Mouse (Mus musculus) midbrain, embryonic 11.5 days (tissue): ENCODE data around the gene Mrgprg. TPM values are rescaled to one million over a fixed set of nuclear protein-coding genes. Genes with fewer than 3 reads are reported as not detected.

Experiments used
- ATAC-seq: fragments of 200-750 bp; cut with Nextera tagmentation; 2 replicates; pipeline ENCODE4 v1.8.0; 2017; ENCODE audit warnings: moderate TSS enrichment, moderate library complexity; ENCODE audit not compliant: low FRiP score
- DNase-seq: peaks from one replicate; pipeline ENCODE4 v3.0.0; 2015; ENCODE audit warnings: low spot score; ENCODE audit errors: missing footprints
- H3K27ac ChIP-seq: fragments of 300-500 bp; sonication (generic); 2 replicates; pipeline ENCODE4 v1.5.1; 2014; ENCODE audit warnings: low read depth, low read length
- H3K27me3 ChIP-seq: fragments of 300-500 bp; sonication (generic); 2 replicates; pipeline ENCODE4 v1.6.1; 2014; ENCODE audit warnings: mild to moderate bottlenecking, low read length, moderate library complexity, mixed read lengths; ENCODE audit not compliant: control insufficient read depth, insufficient read depth
- H3K36me3 ChIP-seq: fragments of 300-500 bp; sonication (generic); 2 replicates; pipeline ENCODE4 v1.6.1; 2014; ENCODE audit warnings: mild to moderate bottlenecking, low read length, moderate library complexity, mixed read lengths; ENCODE audit not compliant: control insufficient read depth, insufficient read depth
- H3K4me1 ChIP-seq: fragments of 300-500 bp; sonication (generic); 2 replicates; pipeline ENCODE4 v1.6.1; 2014; ENCODE audit warnings: low read length; ENCODE audit not compliant: control insufficient read depth, insufficient read depth
- H3K4me2 ChIP-seq: fragments of 300-500 bp; sonication (generic); 2 replicates; pipeline ENCODE4 v1.6.1; 2014; ENCODE audit warnings: mild to moderate bottlenecking, moderate library complexity
- H3K4me3 ChIP-seq: fragments of 300-500 bp; sonication (generic); 2 replicates; pipeline ENCODE4 v1.5.1; 2014; ENCODE audit warnings: low read depth, low read length
- H3K9ac ChIP-seq: fragments of 300-500 bp; sonication (generic); 2 replicates; pipeline ENCODE4 v1.6.1; 2014; ENCODE audit warnings: low read length
- H3K9me3 ChIP-seq: fragments of 300-500 bp; sonication (generic); 2 replicates; pipeline ENCODE4 v1.6.1; 2016; ENCODE audit warnings: low read length; ENCODE audit not compliant: control insufficient read depth
- WGBS: fragments of 180-500 bp; shearing (Covaris S2); extraction: QIAGEN DNeasy Blood & Tissue Kit; methylation state at CpG from one replicate; pipeline ENCODE4 v1.1.7; 2014; 5-methylcytosine and 5-hydroxymethylcytosine counted together
- polyA plus RNA-seq: library from polyadenylated mRNA; unstranded; fragments of >200 nt; fragmentation: Nextera tagmentation; extraction: Ambion mirVana; gene quantifications from 2 replicates; pipeline ENCODE4 v1.2.1, GENCODE M21; 2014

The Mrgprg gene
- polyA plus RNA-seq, 1 experiment from 2014 or later: not detected

- Histone ChIP-seq H3K4me1 (peaks cover 11% of the 10 kb centered on the region), H3K9ac (peak within 1 kb of the TSS; percentile 65), H3K36me3 (no peaks in the 10 kb centered on the region), H3K4me2 (peak within 1 kb of the TSS; percentile 56), H3K27me3 (no peaks in the 10 kb centered on the region), H3K27ac (no peak within 1 kb of the TSS; the same call in 1 of the 2 replicates), H3K9me3 (no peaks in the 10 kb centered on the region), H3K4me3 (peak within 1 kb of the TSS; percentile 34)
- DNase-seq (peak; percentile 94), ATAC-seq (peak; percentile 91)
- WGBS: 4% methylated on average over 21 of the region's 21 CpGs
Measured at GRCm38 (mm10) chr7:143783996-143784829, 17.4 kb upstream of the Mrgprg start, which contains the start of gene Mrgpre. TSS of gene Mrgpre (minus strand) at chr7:143784500.

DNA sequence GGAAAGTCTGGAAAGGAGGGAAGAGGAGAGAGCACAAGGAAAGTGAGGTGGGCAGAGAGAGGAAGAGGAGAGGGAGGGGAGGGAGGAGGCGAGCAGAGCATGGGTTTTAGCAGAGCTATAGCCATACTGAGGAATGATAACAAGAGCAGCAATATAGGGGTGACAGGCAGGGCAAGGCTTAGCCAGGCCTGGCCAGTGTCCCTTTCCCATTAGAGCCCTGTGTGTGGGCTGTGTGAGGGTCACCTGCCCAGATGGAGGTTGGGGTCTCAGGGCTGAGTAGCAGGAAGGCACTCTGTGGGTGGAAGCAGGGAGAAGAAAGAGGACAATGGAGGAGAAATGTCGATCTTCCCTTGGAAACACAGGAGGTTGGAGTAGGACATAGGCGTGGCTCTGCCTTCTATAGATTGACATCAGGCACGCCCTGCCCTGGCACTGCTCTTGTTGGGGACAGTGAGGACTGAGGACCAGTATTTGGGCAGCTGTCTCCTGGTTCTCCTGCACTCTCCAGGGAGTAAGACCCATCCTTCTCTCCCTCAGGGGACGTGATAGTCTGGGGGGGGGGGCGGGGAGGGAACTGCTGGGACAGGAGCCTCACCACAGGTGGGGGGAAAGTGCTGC, 16.7 kb upstream of the Mrgprg start:
- Histone ChIP-seq H3K4me3 (peak overlapping the region; percentile 34), H3K4me2 (peak overlapping the region; percentile 56), H3K27me3 (no peaks in the 10 kb centered on the region), H3K9ac (peak overlapping the region; percentile 65), H3K9me3 (no peaks in the 10 kb centered on the region), H3K4me1 (peaks cover 11% of the 10 kb centered on the region), H3K27ac (no peak overlapping the region), H3K36me3 (no peaks in the 10 kb centered on the region)
- ATAC-seq (peak; percentile 68), DNase-seq (peak; percentile 90)
- WGBS: 15% methylated on average over 6 of the region's 6 CpGs

DNA sequence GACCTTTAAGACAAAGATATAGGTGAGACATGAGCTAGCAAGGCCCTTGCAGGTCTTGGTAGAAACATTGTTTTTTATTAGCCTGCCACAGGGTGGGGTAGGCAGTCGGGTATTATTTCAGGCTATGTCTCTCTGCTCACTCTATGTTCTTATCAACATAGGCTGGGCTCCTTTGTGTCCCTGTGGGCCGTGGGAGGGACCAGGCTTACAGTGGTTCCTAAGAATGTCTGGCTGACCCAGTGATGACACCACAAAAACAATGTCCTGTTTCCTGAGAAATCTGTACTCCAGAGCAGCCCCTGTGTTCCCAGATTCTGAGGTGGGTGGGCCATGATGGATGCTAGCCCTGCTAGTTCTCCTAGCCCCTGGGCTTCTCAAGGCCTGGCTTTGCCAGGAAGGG, 10.6 kb upstream of the Mrgprg start:
- ATAC-seq (no peak), DNase-seq (no peak)
- no peak overlapping the region for H3K4me2 ChIP-seq
- WGBS: 69% methylated on average over 2 of the region's 2 CpGs
- no peak overlapping the region for H3K4me3 ChIP-seq
- no peak overlapping the region for H3K9ac ChIP-seq
- no peaks in the 10 kb centered on the region for H3K27me3 ChIP-seq
- no peaks in the 10 kb centered on the region for H3K9me3 ChIP-seq
- no peaks in the 10 kb centered on the region; the same call in 1 of the 2 replicates for H3K4me1 ChIP-seq
- no peaks in the 10 kb centered on the region for H3K36me3 ChIP-seq
- H3K27ac ChIP-seq: no peak overlapping the region

DNA sequence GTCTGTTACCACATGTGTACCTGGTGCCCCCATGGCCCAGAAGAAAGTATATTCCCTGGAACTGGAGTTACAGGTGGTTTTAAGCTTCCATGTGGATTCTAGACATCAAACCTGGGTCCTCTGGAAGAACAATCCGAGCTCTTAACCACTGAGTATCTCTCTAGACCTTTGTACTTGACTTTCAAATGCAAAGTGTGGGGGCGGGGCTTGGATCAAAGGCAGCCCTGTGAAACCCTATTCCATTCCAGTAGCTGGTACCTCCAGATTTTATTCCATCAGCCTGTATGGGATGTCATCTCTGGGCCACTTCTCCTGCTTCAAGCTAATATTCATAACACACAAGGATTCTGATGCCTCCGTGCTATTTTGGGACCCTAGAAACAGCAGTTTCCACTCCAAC, 9.3 kb upstream of the Mrgprg start:
- Histone ChIP-seq H3K4me1 (no peaks in the 10 kb centered on the region), H3K36me3 (no peaks in the 10 kb centered on the region), H3K27ac (no peak overlapping the region), H3K27me3 (no peaks in the 10 kb centered on the region), H3K9ac (no peak overlapping the region), H3K4me2 (no peak overlapping the region), H3K9me3 (no peaks in the 10 kb centered on the region), H3K4me3 (no peak overlapping the region)
- WGBS: 32% methylated on average over 3 of the region's 3 CpGs
- ATAC-seq: no peak
- DNase-seq: no peak

DNA sequence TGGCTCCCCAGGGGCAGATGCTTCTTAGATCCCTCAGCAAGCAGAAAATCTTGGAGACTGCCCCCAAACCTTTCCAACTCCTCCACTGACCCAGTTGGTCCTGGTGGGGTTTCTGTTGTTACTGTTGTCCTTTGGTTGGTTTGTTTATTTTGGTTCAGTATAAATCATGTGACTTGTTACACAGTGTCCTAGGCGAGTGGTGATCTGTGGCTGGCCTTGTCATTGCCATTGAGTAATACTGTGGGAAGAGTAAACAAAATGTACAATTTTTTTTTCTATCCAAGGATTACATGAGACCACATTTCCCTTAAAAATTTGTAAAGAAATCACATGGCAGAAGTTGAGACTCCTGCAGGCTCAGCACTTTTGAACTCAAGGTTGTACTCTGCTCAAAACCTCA, 2.7 kb upstream of the Mrgprg start:
- no peak for DNase-seq
- 64% methylated on average over 1 of the region's 1 CpGs for WGBS
- ATAC-seq: no peak

GRCm38 (mm10) chr7:143768267-143768666, 1.5 kb upstream of the Mrgprg start:
- Histone ChIP-seq H3K4me3 (no peak overlapping the region), H3K9me3 (no peaks in the 10 kb centered on the region), H3K9ac (no peak overlapping the region), H3K4me2 (no peak overlapping the region), H3K36me3 (no peaks in the 10 kb centered on the region), H3K27me3 (no peaks in the 10 kb centered on the region), H3K27ac (no peak overlapping the region), H3K4me1 (no peaks in the 10 kb centered on the region)
- ATAC-seq: no peak
- DNase-seq: no peak
- 79% methylated on average over 6 of the region's 6 CpGs for WGBS

More for the DNA sequence above, 2.7 kb upstream of the Mrgprg start:
- Histone ChIP-seq H3K4me2 (no peak overlapping the region), H3K27me3 (no peaks in the 10 kb centered on the region), H3K36me3 (no peaks in the 10 kb centered on the region), H3K4me1 (no peaks in the 10 kb centered on the region), H3K27ac (no peak overlapping the region), H3K9ac (no peak overlapping the region), H3K4me3 (no peak overlapping the region), H3K9me3 (no peaks in the 10 kb centered on the region)

- H3K27me3 ChIP-seq: no peaks in the 10 kb centered on the region
- no peak overlapping the region for H3K4me3 ChIP-seq
- H3K4me2 ChIP-seq: no peak overlapping the region
- no peak for ATAC-seq
- H3K27ac ChIP-seq: no peak overlapping the region
- H3K4me1 ChIP-seq: no peaks in the 10 kb centered on the region
- WGBS: 79% methylated on average over 19 of the region's 19 CpGs
- no peak for DNase-seq
- no peak overlapping the region for H3K9ac ChIP-seq
- no peaks in the 10 kb centered on the region for H3K36me3 ChIP-seq
- no peaks in the 10 kb centered on the region for H3K9me3 ChIP-seq
Measured at GRCm38 (mm10) chr7:143764876-143765530, 1.8 kb downstream of the Mrgprg start.

GRCm38 (mm10) chr7:143763794-143764193, 3.0 kb downstream of the Mrgprg start:
- Histone ChIP-seq H3K27me3 (no peaks in the 10 kb centered on the region), H3K4me1 (no peaks in the 10 kb centered on the region), H3K4me2 (no peak overlapping the region), H3K27ac (no peak overlapping the region), H3K36me3 (no peaks in the 10 kb centered on the region), H3K4me3 (no peak overlapping the region), H3K9me3 (no peaks in the 10 kb centered on the region), H3K9ac (no peak overlapping the region)
- DNase-seq (peak; percentile 88), ATAC-seq (peak; percentile 50)
- 28% methylated on average over 3 of the region's 3 CpGs for WGBS

GRCm38 (mm10) chr7:143758956-143759355, 7.8 kb downstream of the Mrgprg start:
- no peak overlapping the region for H3K27ac ChIP-seq
- no peak overlapping the region for H3K9ac ChIP-seq
- H3K4me2 ChIP-seq: no peak overlapping the region
- no peak overlapping the region for H3K4me3 ChIP-seq
- WGBS: 72% methylated on average over 3 of the region's 3 CpGs
- no peak for ATAC-seq
- H3K4me1 ChIP-seq: peaks cover 6% of the 10 kb centered on the region; the same call in 1 of the 2 replicates
- H3K9me3 ChIP-seq: no peaks in the 10 kb centered on the region
- no peaks in the 10 kb centered on the region for H3K36me3 ChIP-seq
- H3K27me3 ChIP-seq: peaks cover 15% of the 10 kb centered on the region; the same call in 1 of the 2 replicates
- DNase-seq: no peak
